Mouse (Mus musculus) neural tube, embryonic 14.5 days (tissue): ENCODE results near the gene Ptcra. TPM values are rescaled to one million over a fixed set of nuclear protein-coding genes. Genes with fewer than 3 reads are reported as not detected.
"Not testable (repeated sequence)": the region's sequence is repeated elsewhere in the genome, so short reads cannot be mapped to it uniquely, and the experiment has no call there.

Experiments
- ATAC-seq: fragments of 200-750 bp; cut with Nextera tagmentation; 2 replicates; pipeline ENCODE4 v1.8.0; 2017; ENCODE audit warnings: low read depth, mild to moderate bottlenecking, moderate TSS enrichment, moderate library complexity
- H3K27ac ChIP-seq: fragments of 300-500 bp; sonication (generic); 2 replicates; pipeline ENCODE4 v1.5.1; 2014; ENCODE audit warnings: low read depth, mild to moderate bottlenecking, control low read depth, low read length, moderate library complexity, mixed read lengths
- H3K27me3 ChIP-seq: fragments of 300-500 bp; sonication (generic); 2 replicates; pipeline ENCODE4 v1.6.1; 2014; ENCODE audit warnings: low read length; ENCODE audit not compliant: control insufficient read depth, insufficient read depth
- H3K36me3 ChIP-seq: fragments of 300-500 bp; sonication (generic); 2 replicates; pipeline ENCODE4 v1.6.1; 2014; ENCODE audit warnings: low read length, mixed read lengths; ENCODE audit not compliant: control insufficient read depth, insufficient read depth
- H3K4me1 ChIP-seq: fragments of 300-500 bp; sonication (generic); 2 replicates; pipeline ENCODE4 v1.6.1; 2014; ENCODE audit warnings: low read length; ENCODE audit not compliant: control insufficient read depth, insufficient read depth
- H3K4me2 ChIP-seq: fragments of 300-500 bp; sonication (generic); 2 replicates; pipeline ENCODE4 v1.6.1; 2014; ENCODE audit warnings: mild to moderate bottlenecking, low read depth, low read length, control low read depth
- H3K4me3 ChIP-seq: fragments of 300-500 bp; sonication (generic); 2 replicates; pipeline ENCODE4 v1.5.1; 2014; ENCODE audit warnings: low read depth, low read length, control low read depth, mixed read lengths
- H3K9ac ChIP-seq: fragments of 300-500 bp; sonication (generic); replicated peaks from 2 replicates; pipeline ENCODE4 v1.6.1; 2014; ENCODE audit warnings: low read depth, mild to moderate bottlenecking, control low read depth, low read length, mixed read lengths
- H3K9me3 ChIP-seq: fragments of 300-500 bp; sonication (generic); 2 replicates; pipeline ENCODE4 v1.6.1; 2016; ENCODE audit warnings: low read length; ENCODE audit not compliant: control insufficient read depth
- WGBS: fragments of 180-500 bp; shearing (Covaris S2); extraction: QIAGEN DNeasy Blood & Tissue Kit; methylation state at CpG from one replicate; pipeline ENCODE4 v1.1.7; 2014; 5-methylcytosine and 5-hydroxymethylcytosine counted together
- polyA plus RNA-seq: library from polyadenylated mRNA; unstranded; fragments of >200 nt; fragmentation: Nextera tagmentation; extraction: Ambion mirVana; gene quantifications from 2 replicates; pipeline ENCODE4 v1.2.1, GENCODE M21; 2014

The Ptcra gene
- polyA plus RNA-seq, 1 experiment from 2014 or later: 0.32 TPM

DNA sequence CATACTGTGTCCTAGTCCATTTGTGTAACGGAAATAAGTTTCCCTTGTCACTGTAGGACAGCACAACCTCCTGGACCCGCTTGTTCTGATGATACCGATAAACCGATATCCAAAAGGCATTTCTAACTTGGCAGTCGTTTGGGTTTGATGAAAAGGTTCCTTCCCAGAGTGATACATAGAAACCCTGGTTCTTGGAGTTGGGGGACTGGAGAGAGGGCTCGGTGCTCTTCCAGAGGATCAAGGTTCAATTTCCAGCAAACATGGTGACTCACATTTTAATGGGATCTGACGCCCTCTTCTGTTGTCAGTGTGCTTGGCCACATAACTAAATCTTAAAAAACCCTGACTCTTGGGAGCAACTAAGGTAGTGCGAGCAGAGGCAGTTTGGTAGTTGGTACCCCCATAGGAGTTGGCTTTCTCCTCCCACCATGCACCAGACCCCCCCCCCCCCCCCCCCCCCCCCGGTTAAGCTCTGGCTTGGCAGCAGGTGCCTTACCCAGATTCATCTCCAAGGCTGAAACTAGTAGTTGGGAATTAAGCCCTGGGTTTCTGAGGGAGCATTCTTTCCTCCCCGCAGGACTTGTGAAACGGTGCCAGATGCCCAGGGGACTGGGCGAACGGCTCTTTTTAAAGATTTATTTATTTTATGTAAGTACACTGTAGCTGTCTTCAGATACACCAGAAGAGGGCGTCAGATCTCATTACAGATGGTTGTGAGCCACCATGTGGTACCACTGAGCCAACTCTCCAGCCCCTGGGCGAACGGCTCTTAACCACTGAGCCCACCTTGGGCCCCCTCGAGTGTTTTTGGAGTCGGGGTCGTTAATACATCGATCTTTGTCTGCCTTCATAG lies 10.0 kb upstream of the Ptcra start:
- Histone ChIP-seq H3K36me3 (peaks cover 33% of the 10 kb centered on the region), H3K27me3 (no peaks in the 10 kb centered on the region), H3K4me1 (peaks cover 11% of the 10 kb centered on the region), H3K9me3 (no peaks in the 10 kb centered on the region), H3K4me2 (peak overlapping the region; percentile 95), H3K9ac (peak overlapping the region; percentile 62; the same call in 1 of the 2 replicates), H3K4me3 (peak overlapping the region; percentile 88), H3K27ac (peak overlapping the region; percentile 67; the same call in 1 of the 2 replicates)
- WGBS: 10% methylated on average over 19 of the region's 20 CpGs
- ATAC-seq: no peak

GRCm38 (mm10) chr17:46772404-46773277 lies 9.1 kb upstream of the Ptcra start, which contains the start of gene 2310039H08Rik:
TSS of gene 2310039H08Rik (plus strand) at chr17:46772635.
- peak; percentile 93 for ATAC-seq
- peak within 1 kb of the TSS; percentile 62 for H3K9ac ChIP-seq
- peaks cover 27% of the 10 kb centered on the region for H3K36me3 ChIP-seq
- peak within 1 kb of the TSS; percentile 67 for H3K27ac ChIP-seq
- H3K27me3 ChIP-seq: no peaks in the 10 kb centered on the region
- H3K9me3 ChIP-seq: no peaks in the 10 kb centered on the region
- WGBS: under 1% methylated on average over 49 of the region's 50 CpGs
- H3K4me3 ChIP-seq: peak within 1 kb of the TSS; percentile 88
- peak within 1 kb of the TSS; percentile 95 for H3K4me2 ChIP-seq
- H3K4me1 ChIP-seq: peaks cover 11% of the 10 kb centered on the region

- Histone ChIP-seq H3K4me3 (peak overlapping the region; percentile 88), H3K27me3 (no peaks in the 10 kb centered on the region), H3K9me3 (no peaks in the 10 kb centered on the region), H3K4me1 (peaks cover 11% of the 10 kb centered on the region), H3K9ac (peak overlapping the region; percentile 62; the same call in 1 of the 2 replicates), H3K27ac (peak overlapping the region; percentile 67), H3K36me3 (peaks cover 22% of the 10 kb centered on the region), H3K4me2 (peak overlapping the region; percentile 95)
- peak; percentile 25; the same call in 1 of the 2 replicates for ATAC-seq
- WGBS: 15% methylated on average over 5 of the region's 5 CpGs
Measured at GRCm38 (mm10) chr17:46772038-46772403, 8.5 kb upstream of the Ptcra start.

DNA sequence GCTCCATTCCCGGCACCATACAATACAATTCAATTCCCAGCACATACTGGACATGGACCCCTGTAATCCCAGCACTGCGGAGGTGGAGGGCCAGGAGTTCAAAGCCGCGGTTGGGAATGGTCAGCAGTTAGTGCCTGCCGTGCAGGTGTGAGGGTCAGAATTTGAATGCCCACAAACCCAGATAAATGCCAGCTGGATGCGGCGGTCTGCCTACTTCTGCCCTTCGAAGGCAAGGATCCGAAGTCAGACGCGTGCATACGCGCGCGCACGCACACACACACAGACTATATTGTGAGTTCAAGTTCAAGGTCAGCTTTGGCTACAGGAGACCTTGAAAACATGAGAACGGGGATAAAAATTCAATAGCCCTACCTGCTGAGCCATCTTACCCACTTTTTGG lies 8.1 kb upstream of the Ptcra start:
- no peaks in the 10 kb centered on the region for H3K9me3 ChIP-seq
- peak overlapping the region; percentile 95 for H3K4me2 ChIP-seq
- H3K27me3 ChIP-seq: no peaks in the 10 kb centered on the region
- no peak for ATAC-seq
- peaks cover 20% of the 10 kb centered on the region for H3K36me3 ChIP-seq
- H3K27ac ChIP-seq: peak overlapping the region; percentile 67; the same call in 1 of the 2 replicates
- peaks cover 11% of the 10 kb centered on the region for H3K4me1 ChIP-seq
- H3K4me3 ChIP-seq: peak overlapping the region; percentile 88
- WGBS: 76% methylated on average over 17 of the region's 17 CpGs
- peak overlapping the region; percentile 62; the same call in 1 of the 2 replicates for H3K9ac ChIP-seq

DNA sequence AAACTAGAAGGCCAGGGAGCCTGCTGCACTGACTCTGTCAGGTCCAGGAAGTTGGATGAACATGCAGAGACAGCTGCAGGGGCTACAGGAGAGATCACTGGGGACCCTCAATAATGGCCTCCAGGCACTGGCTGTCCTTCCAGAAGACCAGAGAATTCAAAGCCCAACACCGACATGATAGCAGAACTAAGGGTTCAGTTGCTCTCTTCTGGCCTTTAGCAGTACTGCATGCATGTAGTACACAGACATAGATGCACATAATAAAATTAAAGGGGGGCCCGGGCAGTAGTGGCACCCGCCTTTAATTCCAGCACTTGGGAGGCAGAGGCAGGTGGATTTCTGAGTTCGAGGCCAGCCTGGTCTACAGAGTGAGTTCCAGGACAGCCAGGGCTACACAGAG lies 7.5 kb upstream of the Ptcra start:
- ATAC-seq: no peak
- no peaks in the 10 kb centered on the region for H3K27me3 ChIP-seq
- H3K27ac ChIP-seq: no peak overlapping the region
- H3K9me3 ChIP-seq: no peaks in the 10 kb centered on the region
- H3K9ac ChIP-seq: no peak overlapping the region
- H3K4me2 ChIP-seq: no peak overlapping the region
- H3K4me3 ChIP-seq: no peak overlapping the region
- WGBS: 85% methylated on average over 4 of the region's 4 CpGs
- H3K36me3 ChIP-seq: peaks cover 15% of the 10 kb centered on the region
- peaks cover 11% of the 10 kb centered on the region for H3K4me1 ChIP-seq

GRCm38 (mm10) chr17:46770546-46770945 lies 7.0 kb upstream of the Ptcra start:
- Histone ChIP-seq H3K4me3 (no peak overlapping the region), H3K27me3 (no peaks in the 10 kb centered on the region), H3K27ac (no peak overlapping the region), H3K9ac (no peak overlapping the region), H3K36me3 (peaks cover 10% of the 10 kb centered on the region), H3K4me2 (no peak overlapping the region), H3K9me3 (no peaks in the 10 kb centered on the region), H3K4me1 (peaks cover 11% of the 10 kb centered on the region)
- no peak for ATAC-seq
- 90% methylated on average over 11 of the region's 11 CpGs for WGBS

DNA sequence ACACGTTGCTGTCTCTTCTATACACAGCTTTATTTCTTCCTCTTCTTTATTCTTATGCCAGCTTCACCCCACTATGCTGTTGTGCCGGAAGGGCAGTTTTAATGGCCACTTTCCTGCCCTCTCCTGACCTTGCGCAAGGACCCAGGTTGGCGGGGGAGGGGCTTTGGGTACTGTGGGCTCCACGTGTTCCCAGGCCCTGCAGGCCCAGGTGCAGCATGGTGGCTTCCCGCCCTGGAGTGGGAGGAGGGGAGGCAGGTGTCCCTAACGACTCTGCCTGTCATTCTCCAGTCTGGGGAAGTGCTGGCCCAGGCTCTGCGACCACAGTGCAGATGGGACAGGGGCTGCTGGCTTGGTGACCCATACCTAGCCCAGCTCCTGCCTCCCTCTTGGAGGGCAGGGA lies 4.4 kb upstream of the Ptcra start:
- no peak overlapping the region for H3K4me3 ChIP-seq
- no peak overlapping the region for H3K27ac ChIP-seq
- H3K4me1 ChIP-seq: peaks cover 5% of the 10 kb centered on the region; the same call in 1 of the 2 replicates
- ATAC-seq: no peak
- H3K9me3 ChIP-seq: no peaks in the 10 kb centered on the region
- H3K4me2 ChIP-seq: no peak overlapping the region
- 43% methylated on average over 8 of the region's 8 CpGs for WGBS
- H3K36me3 ChIP-seq: no peaks in the 10 kb centered on the region
- no peak overlapping the region for H3K9ac ChIP-seq
- no peaks in the 10 kb centered on the region for H3K27me3 ChIP-seq

- H3K9me3 ChIP-seq, H3K4me3 ChIP-seq, H3K27me3 ChIP-seq, H3K9ac ChIP-seq, H3K4me2 ChIP-seq, H3K36me3 ChIP-seq, ATAC-seq, H3K4me1 ChIP-seq, H3K27ac ChIP-seq: not testable (repeated sequence)
- 76% methylated on average over 8 of the region's 9 CpGs for WGBS
Measured at GRCm38 (mm10) chr17:46764916-46765315, 1.4 kb upstream of the Ptcra start.
